Mouse (Mus musculus) heart, adult 18-20 months (tissue): ENCODE measurements around the gene Slc25a15. TPM values are rescaled to one million over a fixed set of nuclear protein-coding genes. Genes with fewer than 3 reads are reported as not detected.

Experiments used
- total RNA-seq, 2 experiments: library from RNA; stranded (reverse); gene quantifications; 2 replicates each; pipeline ENCODE4 v1.2.3; 2021

Gene Slc25a15
- total RNA-seq, 2 experiments from 2014 or later, result 11.9 to 12.7 TPM

Other genes with a start within 250 kb of the Slc25a15 start
- 1 to 10 TPM; 1.9 to 2.2 TPM for gene Nek3, start 232.2 kb downstream of the Slc25a15 start, total RNA-seq
- gene Ckap2, start 212.8 kb downstream of the Slc25a15 start, total RNA-seq, result under 1 TPM; 0.13 to 0.74 TPM
- gene Vps36, start 205.8 kb downstream of the Slc25a15 start, total RNA-seq, result 10 to 100 TPM; 26.7 to 29.0 TPM
- gene Thsd1, start 171.3 kb downstream of the Slc25a15 start, total RNA-seq, result 1 to 10 TPM; 4.2 to 4.5 TPM
- gene Tpte, start 115.2 kb downstream of the Slc25a15 start, total RNA-seq, result not detected
- gene Mrps31, start 12.8 kb upstream of the Slc25a15 start, total RNA-seq, result 10 to 100 TPM; 58.5 to 60.6 TPM